Mouse (Mus musculus) kidney, postnatal 4 days (tissue): Measurements from ENCODE around the gene Myadm.
"Not testable (repeated sequence)": the region's sequence is repeated elsewhere in the genome, so short reads cannot be mapped to it uniquely, and the experiment has no call there.

ENCODE experiments used
- DNase-seq, 2 experiments: peaks; one replicate each; pipeline ENCODE4 v3.0.0; 2021; ENCODE audit warnings: mixed read lengths in 2 of 2

The Myadm gene

DNA sequence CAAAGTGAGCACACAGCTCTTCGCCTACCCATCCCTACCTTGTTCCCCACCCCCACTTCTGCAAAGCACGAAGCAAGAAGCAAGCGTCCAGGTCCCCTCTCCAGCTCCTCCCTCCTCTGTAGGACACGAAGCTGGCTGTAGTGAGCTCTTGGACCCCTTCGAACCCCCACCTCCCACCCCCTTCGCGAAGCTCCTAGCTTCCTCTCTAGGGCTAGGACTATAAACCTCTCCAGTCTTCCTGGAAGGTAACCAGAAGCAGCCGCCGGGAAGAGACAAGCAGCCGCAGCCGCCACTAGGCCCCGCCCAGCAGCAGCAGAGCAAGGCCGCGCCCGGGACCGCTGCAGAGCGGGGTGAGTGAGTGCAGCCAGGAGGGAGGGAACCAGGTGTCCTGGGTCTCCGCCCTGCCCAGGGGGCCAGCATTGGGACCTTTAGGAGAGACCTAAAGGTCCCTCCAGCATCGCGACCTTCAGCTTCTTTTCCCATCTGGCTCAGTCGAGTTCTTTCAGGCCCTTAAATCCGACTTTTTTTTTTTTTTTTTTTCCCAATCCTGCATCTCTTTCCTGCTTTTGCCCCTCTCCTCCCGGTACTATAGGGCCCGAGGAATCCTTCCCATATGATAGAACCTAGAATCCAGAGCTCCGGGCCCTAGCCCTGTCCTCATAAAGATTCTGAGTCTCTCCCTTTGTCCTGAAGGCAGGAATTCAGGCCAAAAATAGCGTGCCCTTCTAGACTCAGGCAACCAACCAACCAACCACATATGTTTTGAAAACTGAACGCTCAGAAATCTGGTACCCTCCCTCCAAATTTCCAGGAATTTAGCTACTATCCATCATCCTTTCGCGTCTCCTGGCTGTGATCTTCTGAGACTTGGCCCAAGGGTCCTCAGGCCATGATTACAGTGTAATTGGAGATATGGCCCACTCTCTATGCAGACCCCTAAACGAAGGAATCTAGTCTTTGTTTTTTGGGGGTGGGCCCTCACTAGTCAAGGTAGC is at the start of gene Myadm, which contains the start of gene Prkcg:
Gene Myadm, plus strand, starts transcription at position 105 of the 995 bp plus-strand sequence.
Gene Prkcg, plus strand, starts transcription at position 204 of the 995 bp plus-strand sequence.
- peak; percentile 85 to 91 for DNase-seq

DNA sequence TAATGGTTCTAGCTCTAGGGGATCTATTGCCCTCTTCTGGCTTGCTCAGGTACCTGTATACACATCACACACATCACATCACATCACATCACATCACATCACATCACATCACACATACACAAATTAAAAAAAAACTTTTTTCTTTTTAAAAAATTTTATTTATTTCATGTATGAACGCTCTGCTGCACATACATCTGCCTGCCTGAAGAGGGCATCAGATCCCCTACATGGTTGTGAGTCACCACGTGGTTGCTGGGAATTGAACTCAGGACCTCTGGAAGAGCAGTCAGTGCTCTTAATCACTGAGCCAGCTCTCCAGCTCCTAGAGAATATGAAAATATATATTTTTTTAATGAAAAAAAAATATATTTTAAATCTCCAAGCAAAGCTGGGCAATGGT is 49.7 kb upstream of the Myadm start:
- DNase-seq: no peak

DNA sequence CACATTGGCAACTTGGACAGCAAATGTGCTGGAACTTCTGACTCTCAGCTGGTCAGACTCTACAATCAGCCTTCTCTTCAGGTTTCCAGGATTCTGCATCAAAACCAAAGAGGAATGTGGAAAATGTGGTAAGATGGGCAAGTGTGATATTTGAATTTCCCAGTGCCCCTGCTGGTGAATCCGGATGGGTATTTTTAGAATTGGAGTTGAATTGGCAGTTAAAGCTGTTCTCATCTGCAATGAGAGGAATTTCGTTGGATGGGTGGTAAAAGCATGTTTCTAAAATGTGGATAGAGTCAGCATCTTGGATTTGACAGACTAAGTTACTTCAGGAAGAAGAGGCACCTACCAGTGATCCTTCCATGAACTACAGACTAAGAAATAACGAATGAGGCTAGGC is 28.2 kb upstream of the Myadm start:
- no peak for DNase-seq

DNA sequence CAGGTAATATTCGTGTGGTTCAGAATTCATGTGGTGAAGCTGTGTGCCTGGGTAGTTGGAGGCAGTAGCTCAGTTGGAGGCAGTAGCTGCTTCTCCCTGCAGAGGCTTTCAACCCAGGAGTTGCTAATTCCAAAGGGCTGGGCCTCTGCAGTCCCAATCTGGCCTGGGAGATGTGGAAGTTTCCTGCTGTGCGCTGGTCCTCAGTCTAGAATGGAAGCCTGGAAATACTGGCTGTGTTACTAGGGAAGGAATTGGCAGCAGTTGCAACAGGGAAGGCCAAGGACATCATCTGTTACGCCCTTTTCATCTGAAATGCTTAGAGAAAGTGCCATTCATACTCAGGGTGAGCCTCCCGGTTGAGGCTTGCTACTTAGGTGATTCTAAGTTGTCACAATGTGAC is 27.4 kb upstream of the Myadm start:
- no peak for DNase-seq

DNA sequence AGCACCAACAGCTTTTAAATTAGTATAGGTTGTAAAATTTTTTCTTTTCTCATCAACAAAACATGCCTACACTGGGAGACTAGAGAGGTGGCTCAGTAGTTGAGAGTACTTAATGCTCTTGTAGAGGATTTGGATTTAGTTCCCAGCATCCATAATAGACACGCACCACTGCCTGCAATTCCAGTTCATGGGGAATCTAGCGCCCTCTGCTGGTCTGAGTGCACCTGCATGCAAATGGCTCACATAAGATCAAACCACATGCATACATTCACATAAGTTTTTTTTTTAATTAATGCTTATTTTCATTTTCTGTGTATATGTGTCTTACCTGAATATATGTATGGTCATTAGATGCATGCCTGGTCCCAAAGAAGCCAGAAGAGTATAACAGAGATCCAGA is 26.1 kb upstream of the Myadm start:
- peak; percentile 51 to 58 for DNase-seq

DNA sequence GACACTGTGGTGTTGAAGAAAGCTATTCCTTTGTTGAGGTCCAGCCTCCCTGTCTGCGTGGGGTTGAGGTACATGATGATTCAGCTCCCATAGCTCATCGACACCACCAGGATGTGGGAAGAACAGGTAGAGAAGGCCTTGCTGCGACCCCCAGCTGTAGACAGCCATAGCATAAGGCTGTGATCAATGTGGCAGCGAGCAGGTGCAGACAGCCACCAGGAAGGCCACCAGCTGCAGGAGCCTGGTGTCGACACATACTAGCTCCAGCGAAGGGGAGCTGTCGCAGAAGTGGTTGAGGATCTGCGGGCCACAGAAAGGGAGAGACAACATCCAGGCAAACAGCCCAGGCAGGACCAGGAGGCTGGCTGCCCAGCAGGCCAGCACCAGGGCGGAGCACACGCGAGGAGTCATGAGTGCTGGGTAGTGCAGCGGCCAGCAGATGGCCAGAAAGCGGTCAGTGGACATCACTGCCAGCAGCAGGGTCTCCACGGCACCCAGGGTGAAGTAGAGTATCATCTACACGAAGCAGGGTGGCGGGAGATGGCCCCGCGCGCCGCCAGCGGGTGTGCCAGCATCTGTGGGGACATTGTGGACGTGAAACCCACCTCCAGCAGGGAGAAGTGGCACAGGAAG is 24.4 kb upstream of the Myadm start:
- peak in 1 of 2 experiments; percentile 9 for DNase-seq

DNA sequence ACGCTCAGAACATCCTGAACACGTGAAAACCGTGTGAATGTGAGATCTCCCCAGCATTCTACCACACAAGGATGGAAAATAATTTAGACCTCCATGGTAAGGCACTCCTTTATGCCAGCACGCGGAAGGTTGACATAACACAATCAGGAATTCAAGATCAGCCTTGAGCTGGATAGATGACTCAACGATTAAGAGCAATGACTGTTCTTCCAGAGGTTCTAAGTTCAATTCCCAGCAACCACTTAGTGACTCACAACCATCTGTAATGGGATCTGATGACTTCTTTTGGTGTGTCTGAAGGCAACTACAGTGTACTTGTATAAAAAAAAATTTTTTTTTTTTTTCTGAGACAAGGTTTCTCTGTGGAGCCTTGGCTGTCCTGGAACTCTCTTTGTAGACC is 23.6 kb upstream of the Myadm start:
- no peak for DNase-seq

DNA sequence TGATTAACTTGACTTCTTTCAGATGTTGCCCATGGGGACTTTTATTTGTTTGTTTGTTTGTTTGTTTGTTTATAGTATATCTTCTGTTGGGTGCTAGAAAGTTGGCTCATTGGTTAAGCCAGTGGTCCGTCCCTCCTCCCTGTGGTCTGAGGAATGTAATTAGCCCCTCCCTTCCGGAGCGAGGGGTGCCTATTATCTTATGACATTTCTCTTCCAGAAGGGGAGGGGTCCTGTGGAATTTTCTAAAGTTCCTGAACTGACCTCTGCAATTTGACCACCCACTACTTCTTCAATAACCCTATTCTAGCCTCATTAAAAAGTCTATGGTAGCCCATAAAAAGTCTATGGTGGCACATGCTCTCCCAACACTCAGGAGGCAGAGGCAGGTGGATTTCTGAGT is 21.6 kb upstream of the Myadm start:
- DNase-seq: no peak

DNA sequence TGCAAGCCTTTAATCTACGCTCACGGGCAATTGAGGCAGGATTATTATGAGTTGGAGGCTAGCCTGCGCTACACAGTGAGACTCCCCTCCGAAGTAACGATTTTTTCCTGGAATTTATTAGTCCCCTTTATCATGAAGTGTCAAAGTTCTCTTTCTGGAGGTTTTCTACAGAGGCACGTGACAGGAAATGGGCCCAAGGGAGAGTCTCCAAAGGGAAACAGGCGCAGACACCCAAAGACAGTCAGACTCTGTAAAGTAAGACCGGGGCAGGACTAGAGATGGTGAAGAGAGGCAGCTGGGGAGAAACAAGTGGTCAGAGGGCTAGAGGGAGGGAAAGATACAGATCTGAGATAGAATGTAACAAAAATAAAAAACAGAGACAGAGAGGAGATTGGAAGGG is 21.0 kb upstream of the Myadm start:
- peak in 1 of 2 experiments; percentile 15 for DNase-seq

DNA sequence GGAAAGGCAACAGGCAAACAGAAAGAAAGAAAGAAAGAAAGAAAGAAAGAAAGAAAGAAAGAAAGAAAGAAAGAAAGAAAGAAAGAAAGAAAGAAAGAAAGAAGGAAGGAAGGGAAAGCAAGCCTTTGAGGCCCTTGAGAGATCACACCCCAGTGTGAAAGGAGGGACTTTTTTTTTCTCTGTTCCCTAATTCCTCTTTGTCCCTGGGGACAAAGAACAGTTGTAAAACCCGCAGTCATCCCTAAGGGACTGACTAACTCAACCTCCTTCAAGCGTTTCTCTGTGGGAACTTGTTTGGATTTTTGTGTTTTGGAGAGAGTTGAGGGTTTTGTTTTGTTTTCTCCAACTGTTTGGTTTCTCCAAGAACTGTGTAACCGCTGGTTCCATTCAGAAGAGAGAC is 20.6 kb upstream of the Myadm start:
- no peak for DNase-seq

DNA sequence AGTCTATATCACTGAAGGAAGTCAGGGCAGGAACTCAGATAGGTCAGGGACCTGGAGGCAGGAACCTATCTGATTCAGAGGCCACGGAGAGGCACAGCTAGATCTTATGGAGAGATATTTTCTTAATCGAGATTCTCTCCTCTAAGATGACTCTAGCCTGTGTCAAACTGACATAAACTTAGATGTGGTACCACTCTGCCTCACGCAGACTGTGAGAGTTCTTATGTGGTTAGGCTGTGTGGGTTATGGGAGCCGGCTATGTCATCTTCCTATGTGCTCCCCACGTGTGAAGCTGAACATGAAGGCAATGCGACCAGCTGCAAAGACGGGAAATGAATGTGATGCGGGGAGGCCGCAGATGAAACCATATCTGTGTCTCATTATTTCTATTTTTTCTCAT is 16.7 kb upstream of the Myadm start:
- DNase-seq: no peak

DNA sequence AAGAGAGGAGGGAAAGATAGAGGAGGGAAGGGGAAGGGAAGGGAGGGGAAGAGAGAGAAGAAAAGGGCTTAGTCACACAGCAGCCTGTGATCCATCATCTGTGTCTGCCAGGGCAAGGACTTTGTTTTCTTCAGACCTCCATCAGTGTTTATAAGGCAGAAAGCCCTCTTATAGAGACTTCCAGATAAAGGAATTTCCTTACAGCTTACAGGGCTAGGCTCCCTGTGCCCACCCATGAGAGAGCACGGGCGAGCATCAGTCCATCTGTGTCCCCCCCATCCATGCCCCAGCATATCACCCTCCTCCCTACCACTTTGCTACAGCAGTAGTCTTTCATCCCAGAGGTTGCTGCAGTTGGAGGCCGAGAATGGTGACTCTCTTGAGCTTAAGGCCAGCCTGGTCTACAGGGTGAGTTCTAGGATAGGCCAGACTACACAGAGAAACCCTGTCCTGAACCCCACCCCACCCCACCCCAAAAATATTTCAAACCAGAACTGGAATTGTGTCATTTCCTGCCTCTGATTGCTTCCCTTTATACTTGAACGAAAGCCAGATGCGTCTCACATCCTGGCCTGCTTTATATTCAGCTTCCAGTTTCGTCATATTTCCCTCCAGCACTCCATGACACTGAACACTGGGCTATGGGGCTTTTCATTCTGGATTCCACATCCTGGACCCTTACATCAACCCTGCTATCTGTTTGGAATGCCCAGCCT is 13.3 kb upstream of the Myadm start:
- DNase-seq: peak in 1 of 2 experiments; percentile 20

DNA sequence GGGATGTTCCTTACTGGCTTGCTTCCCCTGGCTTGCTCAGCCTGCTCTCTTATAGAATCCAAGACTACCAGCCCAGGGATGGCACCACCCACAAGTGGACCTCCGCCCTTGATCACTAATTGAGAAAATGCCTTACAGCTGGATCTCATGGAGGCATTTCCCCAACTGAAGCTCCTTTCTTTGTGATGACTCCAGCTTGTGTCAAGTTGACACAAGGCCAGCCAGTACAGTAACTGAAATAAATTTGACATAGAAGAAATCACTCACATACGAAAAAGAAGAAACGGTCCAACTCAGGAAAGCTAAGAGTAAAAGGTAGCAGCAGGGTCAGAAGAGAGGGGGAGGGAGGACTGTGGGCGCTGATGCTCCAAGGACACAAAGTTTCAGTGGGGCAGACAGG is 12.1 kb upstream of the Myadm start:
- DNase-seq: not testable (repeated sequence)

DNA sequence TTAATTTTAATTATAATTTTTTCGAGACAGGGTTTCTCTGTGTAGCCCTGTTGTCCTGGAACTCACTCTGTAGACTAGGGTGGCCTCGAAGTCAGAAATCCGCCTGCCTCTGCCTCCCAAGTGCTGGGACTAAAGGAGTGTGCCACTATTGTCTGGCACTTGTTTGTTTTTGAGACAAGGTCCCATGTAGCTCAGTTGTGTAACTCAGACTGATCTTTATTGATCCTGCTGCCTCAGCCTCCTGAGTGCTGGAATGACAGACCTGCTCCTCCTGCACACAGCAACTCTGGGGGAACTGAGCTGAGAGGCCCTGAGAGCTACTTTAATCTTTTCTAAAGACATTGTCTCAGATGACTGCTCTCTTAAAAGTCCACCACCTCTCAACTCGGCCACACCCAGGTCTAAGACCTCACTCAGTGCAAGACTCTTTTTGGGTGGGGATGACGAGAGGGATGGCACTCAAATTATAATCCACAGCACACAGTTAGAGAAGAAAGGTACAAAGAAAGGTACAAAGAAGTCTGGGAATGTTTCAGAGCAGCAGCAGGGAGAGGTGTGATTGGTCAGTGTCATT is 8.7 kb upstream of the Myadm start:
- DNase-seq: no peak

DNA sequence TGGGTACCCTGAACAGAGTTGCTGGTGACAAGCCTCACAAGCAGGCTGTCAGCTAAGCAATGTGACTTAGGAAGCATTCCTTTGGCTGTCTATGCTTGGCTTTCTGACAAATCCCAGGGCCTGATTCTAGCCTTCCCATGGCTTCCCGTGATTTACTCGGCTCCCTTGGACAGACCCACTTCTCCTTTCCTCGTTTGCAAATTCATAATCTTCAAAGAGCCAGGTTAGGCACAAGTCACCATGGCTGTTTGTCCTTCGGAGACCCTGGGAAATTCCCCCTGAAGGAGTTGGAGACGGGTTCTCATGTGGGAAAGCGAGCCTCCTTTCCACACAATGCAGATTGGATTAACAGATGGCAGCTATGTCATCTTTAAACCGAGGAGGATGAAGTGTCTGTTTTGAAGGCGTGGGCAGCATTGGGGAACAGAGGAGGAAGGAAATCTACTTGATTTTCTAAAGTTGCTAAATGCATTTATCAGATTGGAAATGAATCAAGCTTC is 8.2 kb upstream of the Myadm start:
- DNase-seq: no peak

DNA sequence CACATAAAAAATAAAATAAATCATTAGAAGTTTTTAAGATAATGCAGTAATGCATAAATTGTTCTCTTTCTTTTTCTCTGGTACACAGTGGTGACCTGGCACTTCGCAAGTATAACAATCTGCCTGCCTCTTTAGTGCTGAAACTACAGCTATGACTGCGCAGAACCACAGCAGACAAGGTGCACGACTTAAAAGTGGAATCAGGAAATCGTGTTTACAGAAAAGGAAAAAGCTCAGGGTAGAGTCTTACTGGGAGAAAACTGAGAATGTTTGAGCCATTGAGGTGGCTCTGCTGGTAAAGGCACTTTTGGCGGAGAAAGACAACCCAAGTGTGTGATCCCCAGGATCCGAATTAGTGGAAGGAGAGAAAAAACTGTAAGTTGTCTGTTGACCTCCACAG is 7.1 kb upstream of the Myadm start:
- DNase-seq: no peak

DNA sequence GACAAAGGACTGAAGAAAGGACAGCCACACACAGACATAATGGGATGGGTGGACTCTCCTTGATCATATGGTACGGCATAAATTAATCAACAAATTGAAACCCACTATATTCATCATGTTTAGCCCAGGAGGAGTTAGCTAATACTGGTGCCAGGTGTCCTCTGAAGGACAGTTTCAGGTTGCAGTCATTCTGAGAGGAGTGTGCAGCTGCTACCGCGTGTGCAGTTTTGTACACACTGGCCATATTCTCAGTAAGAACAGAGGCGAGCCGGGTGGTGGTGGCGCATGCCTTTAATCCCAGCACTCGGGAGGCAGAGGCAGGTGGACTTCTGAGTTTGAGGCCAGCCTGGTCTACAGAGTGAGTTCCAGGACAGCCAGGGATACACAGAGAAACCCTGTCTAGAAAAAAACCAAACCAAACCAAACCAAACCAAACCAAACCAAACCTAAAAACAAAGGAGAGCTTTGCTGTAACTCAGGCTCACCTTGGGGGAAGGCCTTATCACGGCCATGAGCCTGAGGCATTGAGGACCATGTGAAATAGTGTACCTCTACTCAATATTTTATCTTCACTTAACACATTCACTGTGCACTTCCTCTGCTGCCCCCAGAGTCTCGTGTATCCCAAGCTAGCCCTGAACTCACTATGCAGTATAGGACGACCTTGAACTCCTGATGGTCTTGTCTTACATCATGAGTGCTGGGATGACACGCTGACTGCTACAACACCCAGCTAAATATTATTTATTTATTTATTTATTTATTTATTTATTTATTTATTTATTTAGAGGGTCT is 5.6 kb upstream of the Myadm start:
- DNase-seq: no peak

DNA sequence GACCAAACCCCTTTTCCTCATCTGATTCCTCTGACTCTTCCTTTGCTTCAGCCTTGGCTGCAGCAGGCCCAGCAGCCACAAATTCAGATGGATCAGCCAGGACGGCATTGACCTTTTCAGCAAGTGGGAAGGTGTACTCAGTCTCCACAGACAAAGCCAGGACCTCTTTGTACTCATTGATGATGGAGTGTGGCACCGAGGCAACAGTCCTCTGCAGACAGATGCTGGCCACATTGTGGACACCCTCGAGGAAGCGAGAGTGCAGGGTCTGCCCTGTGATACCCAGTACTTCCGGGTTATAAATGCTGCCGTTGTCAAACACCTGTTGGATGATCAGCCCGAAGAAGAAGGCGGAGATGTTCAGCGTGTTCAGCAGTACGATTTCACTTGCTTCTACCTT is 4.3 kb upstream of the Myadm start:
- DNase-seq: no peak

DNA sequence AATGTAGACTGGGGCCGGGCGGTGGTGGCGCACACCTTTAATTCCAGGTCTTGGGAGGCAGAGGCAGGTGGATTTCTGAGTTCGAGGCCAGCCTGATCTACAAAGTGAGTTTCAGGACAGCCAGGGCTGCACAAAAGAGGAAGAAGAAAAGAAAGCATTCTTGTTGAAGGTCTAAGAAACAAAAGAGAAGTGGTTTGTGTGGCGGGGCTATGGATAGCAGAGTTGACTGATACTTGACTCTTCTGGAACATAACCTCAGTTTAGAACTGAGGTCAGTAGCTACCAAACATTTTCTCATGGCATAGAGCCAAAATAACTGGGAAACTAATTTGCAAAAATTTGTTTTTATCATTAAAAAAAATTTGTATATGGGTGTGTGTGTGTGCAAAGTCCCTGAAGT is 2.8 kb upstream of the Myadm start:
- DNase-seq: no peak

DNA sequence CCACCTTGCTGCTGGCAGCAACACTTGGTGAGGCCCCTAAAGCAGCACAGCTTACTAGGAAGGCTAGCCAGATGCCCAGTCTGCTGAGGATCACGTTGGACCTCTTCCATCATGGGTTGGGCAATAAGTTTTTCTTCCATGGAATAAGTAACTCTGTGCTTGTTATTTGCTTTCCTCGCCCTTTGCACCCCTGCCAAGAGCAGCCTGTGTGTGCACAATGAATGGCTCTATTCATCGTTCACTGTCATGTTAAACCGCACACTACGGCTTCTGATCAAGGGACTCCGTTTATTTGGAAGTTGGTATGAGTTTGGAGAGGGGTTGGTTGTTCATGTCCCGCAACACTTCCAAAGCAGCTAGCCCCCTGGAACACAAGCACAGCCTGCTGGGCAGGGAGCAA is 1.7 kb upstream of the Myadm start:
- no peak for DNase-seq

DNA sequence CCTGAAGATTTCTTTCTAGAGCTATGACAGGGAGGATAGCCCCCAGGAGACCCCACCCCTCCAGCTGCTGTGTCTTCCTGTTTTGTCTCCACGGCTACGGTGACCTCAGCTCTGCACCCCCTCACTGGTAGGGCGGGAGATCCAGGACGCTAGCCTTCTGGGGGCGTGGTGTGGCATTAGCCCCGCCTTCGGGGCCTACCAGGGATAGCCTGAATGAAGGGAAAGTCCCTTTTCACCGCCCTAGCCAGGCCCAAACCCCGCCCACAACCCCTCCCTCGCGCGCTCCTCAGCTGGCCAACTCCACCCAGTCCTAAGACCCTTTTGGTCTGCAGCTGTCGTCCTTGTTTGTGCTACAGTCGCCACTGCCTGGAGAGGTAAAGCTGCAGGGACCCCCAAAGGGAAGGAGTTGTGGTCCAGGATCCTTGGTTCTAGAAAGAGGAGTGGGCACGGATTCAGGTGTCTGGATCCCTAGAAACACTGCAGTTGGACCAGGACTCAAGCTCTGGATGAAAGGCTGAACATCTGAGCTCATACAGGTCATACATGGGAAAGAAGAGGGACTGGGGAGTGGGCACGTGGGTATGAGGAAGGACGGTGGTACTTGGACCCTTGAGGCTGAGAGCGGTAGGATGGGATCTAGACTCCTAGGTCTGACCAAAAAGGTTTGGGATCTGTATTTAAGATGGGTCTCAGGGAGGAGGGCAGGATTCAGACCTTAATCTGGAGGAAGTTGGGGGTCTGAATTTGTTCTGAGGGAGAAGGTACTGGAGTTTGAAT is 1.6 kb downstream of the Myadm start:
- peak; percentile 99 for DNase-seq
